Mouse (Mus musculus) forelimb bud, embryonic 11.5 days (tissue): ENCODE results near the gene Ankrd12.
A peak's percentile ranks its signal among the peaks of the same experiment; 100 is the strongest.

Experiments
- DNase-seq: peaks from one replicate; pipeline ENCODE4 v3.0.0-alpha.2; 2012; ENCODE audit warnings: low read depth, low spot score

Gene Ankrd12

GRCm38 (mm10) chr17:65967751-65968150 is 109.1 kb downstream of the Ankrd12 start:
- no peak for DNase-seq

- no peak for DNase-seq
Measured at GRCm38 (mm10) chr17:65962263-65962662, 114.6 kb downstream of the Ankrd12 start.

- DNase-seq: peak; percentile 6
Measured at GRCm38 (mm10) chr17:65961606-65962136, 115.2 kb downstream of the Ankrd12 start.

GRCm38 (mm10) chr17:65959011-65959410 is 117.9 kb downstream of the Ankrd12 start:
- DNase-seq: no peak

- DNase-seq: no peak
Measured at GRCm38 (mm10) chr17:65958366-65958765, 118.5 kb downstream of the Ankrd12 start.

GRCm38 (mm10) chr17:65957782-65958325 is 119.0 kb downstream of the Ankrd12 start:
- DNase-seq: no peak

GRCm38 (mm10) chr17:65956993-65957781 is 119.7 kb downstream of the Ankrd12 start:
- no peak for DNase-seq

- no peak for DNase-seq
Measured at GRCm38 (mm10) chr17:65956140-65956539, 120.7 kb downstream of the Ankrd12 start.

GRCm38 (mm10) chr17:65953959-65954358 is 122.9 kb downstream of the Ankrd12 start:
- no peak for DNase-seq

GRCm38 (mm10) chr17:65952083-65952482 is 124.8 kb downstream of the Ankrd12 start:
- DNase-seq: peak; percentile 19

GRCm38 (mm10) chr17:65950622-65951404 is 126.1 kb downstream of the Ankrd12 start, which contains the start of gene Twsg1:
Gene Twsg1 (minus strand): TSS chr17:65951226.
- DNase-seq: peak; percentile 87

GRCm38 (mm10) chr17:65950183-65950582 is 126.7 kb downstream of the Ankrd12 start:
- no peak for DNase-seq

- no peak for DNase-seq
Measured at GRCm38 (mm10) chr17:65947307-65947706, 129.6 kb downstream of the Ankrd12 start.

- DNase-seq: no peak
Measured at GRCm38 (mm10) chr17:65945420-65945819, 131.5 kb downstream of the Ankrd12 start.

- no peak for DNase-seq
Measured at GRCm38 (mm10) chr17:65942394-65942793, 134.5 kb downstream of the Ankrd12 start.

- DNase-seq: no peak
Measured at GRCm38 (mm10) chr17:65941275-65941674, 135.6 kb downstream of the Ankrd12 start.

GRCm38 (mm10) chr17:65940221-65940620 is 136.7 kb downstream of the Ankrd12 start:
- no peak for DNase-seq

GRCm38 (mm10) chr17:65939461-65940192 is 137.3 kb downstream of the Ankrd12 start:
- no peak for DNase-seq

- DNase-seq: no peak
Measured at GRCm38 (mm10) chr17:65937671-65938070, 139.2 kb downstream of the Ankrd12 start.

GRCm38 (mm10) chr17:65933741-65934140 is 143.1 kb downstream of the Ankrd12 start:
- DNase-seq: no peak

- DNase-seq: no peak
Measured at GRCm38 (mm10) chr17:65931525-65931924, 145.4 kb downstream of the Ankrd12 start.
